Mouse (Mus musculus) heart, postnatal 14 days (tissue): ENCODE data around the gene 1700029H14Rik. TPM values are rescaled to one million over a fixed set of nuclear protein-coding genes. Genes with fewer than 3 reads are reported as not detected.

Source experiments
- DNase-seq, 2 experiments: peaks; one replicate each; pipeline ENCODE4 v3.0.0; 2021 to 2022
- intact Hi-C: fragments of 180-260 bp; cut with DNase I; formaldehyde crosslinking; loops from one replicate; pipeline ENCODE4 v1.15.1; 2025
- long read RNA-seq, 2 experiments: library from polyadenylated mRNA; stranded (forward); transcript quantifications; one replicate each; pipeline ENCODE4 v2.0.0; 2021
- total RNA-seq, 2 experiments: library from RNA; stranded (reverse); gene quantifications; 2 replicates each; pipeline ENCODE4 v1.2.3; 2021

The 1700029H14Rik gene
- total RNA-seq: not detected
- long read RNA-seq, experiment 1: 0 reads
- long read RNA-seq, experiment 2: 0 reads

- DNase-seq: peak; percentile 33 to 38
- intact Hi-C loops: no loop called here
Observed at GRCm38 (mm10) chr8:13562118-13562517, at the start of gene 1700029H14Rik. Gene 1700029H14Rik (minus strand): TSS chr8:13562461.

DNA sequence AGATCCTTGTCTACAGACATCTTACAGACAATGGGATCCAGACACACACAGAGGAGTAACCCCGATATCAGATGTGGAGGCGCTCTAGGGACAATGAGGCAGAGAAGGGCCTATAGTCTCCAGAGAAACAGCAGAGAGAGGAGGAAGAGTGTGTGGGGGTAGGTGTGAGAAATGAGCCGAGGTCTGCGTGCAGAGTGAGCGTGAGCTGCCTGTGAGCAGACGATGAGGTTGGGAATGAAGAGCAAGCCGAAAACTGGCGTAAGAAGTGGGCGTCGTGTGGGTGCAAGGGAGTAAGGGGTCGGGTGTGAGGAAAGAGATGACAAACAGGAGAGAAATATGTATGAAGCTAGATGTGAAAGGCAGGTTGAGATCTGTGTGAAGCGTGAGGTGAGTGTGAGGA is 49.4 kb upstream of the 1700029H14Rik start:
- intact Hi-C loops: no loop called here

GRCm38 (mm10) chr8:13609971-13610370 is 47.7 kb upstream of the 1700029H14Rik start:
- intact Hi-C loops: no loop called here
- no peak for DNase-seq

More for the DNA sequence above, 49.4 kb upstream of the 1700029H14Rik start:
- DNase-seq: no peak

GRCm38 (mm10) chr8:13608946-13609345 is 46.7 kb upstream of the 1700029H14Rik start:
- intact Hi-C loops: no loop called here
- DNase-seq: no peak

DNA sequence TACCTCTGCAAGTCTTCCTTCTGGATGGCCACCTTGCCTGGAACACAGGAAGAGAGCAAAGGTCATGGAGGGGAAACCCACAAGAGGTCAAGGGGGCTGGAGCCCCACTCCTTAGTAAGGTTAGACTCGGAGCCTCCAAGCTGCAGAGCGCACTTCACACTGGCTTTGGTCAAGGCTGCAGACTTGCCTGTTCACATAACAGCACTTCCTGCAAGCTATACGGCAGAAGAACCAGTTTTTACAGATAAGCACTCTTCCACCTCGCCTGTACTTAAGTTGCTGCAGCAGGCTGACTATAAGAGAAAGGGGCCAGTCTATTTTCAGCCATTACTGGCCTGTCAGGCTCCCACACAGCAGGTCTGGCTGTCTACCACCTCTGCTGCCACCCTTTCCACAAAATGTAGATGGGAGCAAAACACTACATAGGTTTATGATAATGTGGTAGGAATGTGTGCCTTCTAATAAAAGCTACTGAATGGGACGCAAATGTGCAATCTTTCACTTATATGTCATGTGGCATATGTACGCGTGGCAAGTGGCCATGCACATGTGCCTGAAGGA is 43.7 kb upstream of the 1700029H14Rik start:
- intact Hi-C loops: no loop called here
- no peak for DNase-seq

GRCm38 (mm10) chr8:13602621-13603020 is 40.4 kb upstream of the 1700029H14Rik start:
- intact Hi-C loops: loop anchor here (5.0 kb wide), 3 partner anchors 75 to 155 kb away; partner anchors contain the start of genes Cdc16 and Rasa3
- DNase-seq: peak; percentile 51 to 71

- DNase-seq: no peak
- intact Hi-C loops: loop anchor here (5.0 kb wide), 3 partner anchors 76 to 156 kb away; partner anchors contain the start of genes Cdc16 and Rasa3
Observed at GRCm38 (mm10) chr8:13601166-13601565, 38.9 kb upstream of the 1700029H14Rik start.

DNA sequence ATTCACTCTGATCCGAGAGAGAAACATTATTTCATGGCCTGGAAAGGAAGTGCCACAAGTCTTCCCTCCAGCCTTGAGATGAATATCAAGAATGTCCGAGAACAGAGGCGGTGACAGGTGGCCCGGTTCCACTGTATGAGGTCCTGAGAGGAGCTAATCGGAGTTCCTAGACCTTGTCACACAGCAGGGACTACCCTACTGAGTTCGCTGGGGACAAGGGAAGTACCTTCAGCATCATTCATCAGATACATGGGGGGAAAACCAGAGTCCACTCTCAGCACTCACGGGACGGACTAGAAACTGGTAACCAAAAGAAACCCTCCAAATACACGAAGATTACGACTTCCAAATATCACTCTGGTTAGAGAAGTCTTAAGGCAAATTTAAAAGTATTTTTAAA is 38.5 kb upstream of the 1700029H14Rik start:
- no peak for DNase-seq
- intact Hi-C loops: loop anchor here (5.0 kb wide), 3 partner anchors 77 to 157 kb away; partner anchors contain the start of genes Cdc16 and Rasa3

GRCm38 (mm10) chr8:13600204-13600603 is 37.9 kb upstream of the 1700029H14Rik start:
- DNase-seq: peak; percentile 27 to 36
- intact Hi-C loops: loop anchor here (5.0 kb wide), 3 partner anchors 77 to 157 kb away; partner anchors contain the start of genes Cdc16 and Rasa3

- intact Hi-C loops: no loop called here
- DNase-seq: no peak
Observed at GRCm38 (mm10) chr8:13597777-13598176, 35.5 kb upstream of the 1700029H14Rik start.

DNA sequence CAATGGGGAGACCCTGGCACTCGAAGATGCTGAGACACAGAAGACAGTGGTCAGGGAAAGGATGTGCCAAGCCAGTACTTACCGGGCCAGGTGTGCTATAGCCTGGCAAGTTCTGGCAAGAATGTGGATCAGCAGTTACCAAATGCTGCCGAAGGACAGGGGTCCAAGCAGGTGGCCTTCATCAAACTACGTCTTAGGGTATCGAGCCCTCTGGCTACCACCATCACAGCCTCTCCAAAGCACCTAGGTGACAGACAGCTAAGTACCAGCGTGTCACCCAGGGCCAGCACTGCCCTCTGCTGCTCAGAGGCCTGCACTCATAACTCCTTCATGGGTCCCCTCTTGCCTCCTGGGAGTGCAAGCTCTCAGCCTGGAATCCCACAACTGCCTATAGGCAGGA is 33.6 kb upstream of the 1700029H14Rik start:
- intact Hi-C loops: no loop called here
- DNase-seq: no peak

DNA sequence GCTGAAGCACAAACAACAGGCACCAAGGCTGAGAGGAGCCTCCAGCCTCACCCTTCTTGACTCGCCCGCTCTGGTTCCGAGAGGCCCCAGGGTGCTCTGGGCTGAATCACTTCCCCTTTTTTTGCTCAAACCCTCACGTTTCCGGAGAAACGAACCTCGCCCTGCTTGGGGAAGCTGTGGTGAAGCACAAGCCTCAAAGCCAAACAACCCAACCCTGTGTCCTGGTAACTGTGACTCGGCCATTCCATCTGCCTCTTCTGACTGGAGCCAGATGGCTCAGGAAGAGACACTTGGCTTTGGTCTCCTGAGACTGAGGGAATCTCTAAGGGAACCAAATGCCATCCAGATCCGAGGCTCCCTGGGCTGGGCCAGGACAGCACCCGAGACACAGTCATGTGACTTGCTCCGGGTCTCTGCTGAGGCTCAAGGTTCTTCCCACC is 32.6 kb upstream of the 1700029H14Rik start:
- intact Hi-C loops: no loop called here
- peak; percentile 28 to 36 for DNase-seq

DNA sequence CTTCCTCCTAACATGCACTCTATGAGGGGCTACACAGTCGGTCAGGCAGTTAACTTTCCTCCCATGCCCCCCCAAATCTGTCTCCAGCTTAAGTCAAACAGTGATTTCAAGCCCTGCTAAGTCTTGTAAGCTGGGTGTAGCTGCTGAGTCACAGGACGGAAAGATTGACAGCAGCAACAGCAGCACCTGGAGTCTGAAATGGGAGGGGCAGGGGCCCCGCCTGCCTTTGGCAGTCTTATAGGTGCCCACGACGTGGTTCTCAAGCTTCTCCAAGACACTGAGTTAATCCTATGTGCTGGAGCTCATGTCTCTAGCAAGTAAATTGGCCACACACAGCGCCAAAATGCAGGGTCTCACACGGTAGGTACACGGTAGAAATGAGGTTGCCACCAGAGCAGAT is 31.1 kb upstream of the 1700029H14Rik start:
- no peak for DNase-seq
- intact Hi-C loops: no loop called here

DNA sequence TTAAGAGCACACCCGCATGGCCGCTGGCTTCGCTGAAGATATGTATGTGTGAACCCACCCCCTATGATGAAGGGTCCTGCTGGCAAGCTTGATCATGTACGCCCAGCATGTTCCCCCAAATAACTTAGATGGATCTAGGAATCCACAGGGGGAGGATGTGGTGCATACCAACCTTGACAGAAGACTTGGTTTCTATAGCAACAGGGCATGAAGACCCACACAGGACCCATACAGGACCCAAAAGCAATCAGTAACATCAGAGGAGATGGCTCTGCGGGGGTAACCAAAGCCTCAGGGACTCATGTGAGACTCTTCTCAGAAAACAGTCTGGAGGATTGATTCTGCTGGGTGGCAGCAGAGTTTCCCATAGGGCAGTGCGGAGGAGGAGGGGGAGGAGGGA is 29.0 kb upstream of the 1700029H14Rik start:
- DNase-seq: no peak
- intact Hi-C loops: no loop called here

DNA sequence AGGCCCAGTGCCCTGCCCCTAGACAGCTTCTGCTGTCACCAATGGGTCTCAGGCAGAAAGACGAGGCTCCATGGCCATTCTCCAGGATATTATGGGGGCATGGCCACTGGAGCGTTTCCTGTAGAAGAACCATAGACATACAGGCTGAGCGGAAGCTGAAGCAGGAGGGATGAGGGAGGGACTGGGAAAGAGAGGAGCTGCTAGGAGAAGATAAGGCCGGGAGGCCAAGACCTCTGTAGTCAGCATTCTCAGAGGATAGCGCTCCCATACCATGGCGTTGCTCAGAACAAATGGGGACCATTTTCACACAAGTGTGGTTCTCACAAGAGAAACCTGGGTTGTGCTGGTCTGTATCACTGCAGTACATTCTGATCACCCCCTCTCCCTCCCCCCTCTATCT is 26.8 kb upstream of the 1700029H14Rik start:
- no peak for DNase-seq
- intact Hi-C loops: no loop called here

DNA sequence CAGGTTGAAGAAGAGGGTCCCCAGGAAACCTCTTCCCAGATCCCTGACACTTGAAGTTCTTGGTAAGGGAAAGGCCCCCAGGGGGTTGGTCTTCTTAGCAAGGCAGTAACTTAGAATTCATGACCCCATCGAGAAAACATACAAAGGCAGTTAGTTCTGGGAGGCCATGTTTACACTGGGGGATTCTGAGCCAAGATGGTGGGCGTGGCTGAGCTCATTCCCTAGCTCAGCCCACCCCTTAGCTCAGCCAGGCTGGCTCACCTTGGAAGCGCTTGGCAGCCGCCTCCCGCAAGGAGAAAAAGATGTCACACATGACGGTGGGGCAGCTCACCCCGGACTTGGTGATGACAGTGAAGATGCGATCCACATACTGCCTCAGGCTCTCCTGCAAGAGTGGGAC is 22.4 kb upstream of the 1700029H14Rik start:
- intact Hi-C loops: no loop called here
- no peak for DNase-seq

DNA sequence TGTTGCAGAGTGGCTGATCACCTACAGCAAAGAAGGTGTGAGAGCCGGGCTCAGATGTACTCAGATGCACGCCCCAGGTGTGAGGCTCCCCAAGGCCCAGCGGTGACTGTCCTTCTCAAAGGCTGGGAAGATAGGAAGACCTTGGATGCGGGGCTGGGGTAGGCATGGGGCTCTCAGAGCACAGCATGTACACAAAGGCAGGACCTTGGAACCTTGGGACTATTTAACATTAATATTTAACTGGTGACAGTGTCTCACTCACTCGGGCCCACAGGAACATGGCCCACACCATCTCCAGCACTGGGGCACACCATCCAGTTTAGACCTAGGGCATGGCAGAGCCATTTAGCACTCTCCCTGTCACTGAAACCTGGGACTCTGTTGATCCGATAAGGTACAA is 15.6 kb upstream of the 1700029H14Rik start:
- intact Hi-C loops: no loop called here
- no peak for DNase-seq

DNA sequence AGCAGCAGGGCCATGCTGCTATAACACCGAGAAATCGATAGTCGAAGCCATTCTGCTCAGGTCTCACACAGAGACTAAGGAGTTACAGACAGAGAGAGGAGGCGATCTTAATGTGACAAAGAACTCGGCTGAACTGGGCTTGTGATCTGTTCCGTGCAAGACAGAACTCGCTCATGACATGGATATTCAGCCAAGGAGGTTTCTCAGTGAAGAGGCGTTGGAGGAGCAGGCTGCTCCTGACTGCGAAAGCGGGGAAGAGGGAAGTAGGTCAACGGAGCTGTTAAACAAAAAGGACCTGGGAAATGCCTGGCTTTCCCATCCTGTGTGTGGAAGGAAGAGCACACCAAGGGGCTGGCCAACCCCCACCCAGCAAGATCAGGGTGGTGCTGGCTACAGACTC is 9.7 kb upstream of the 1700029H14Rik start:
- no peak for DNase-seq

GRCm38 (mm10) chr8:13557526-13557925 is 4.7 kb downstream of the 1700029H14Rik start:
- intact Hi-C loops: no loop called here
- no peak for DNase-seq

More for the DNA sequence above, 9.7 kb upstream of the 1700029H14Rik start:
- intact Hi-C loops: no loop called here

- intact Hi-C loops: loop anchor here (1.0 to 5.0 kb wide), 4 partner anchors 126 to 202 kb away; partner anchors contain the start of gene Rasa3
- no peak for DNase-seq
Observed at GRCm38 (mm10) chr8:13551574-13551830, 10.8 kb downstream of the 1700029H14Rik start.

GRCm38 (mm10) chr8:13550718-13551573 is 11.3 kb downstream of the 1700029H14Rik start:
- intact Hi-C loops: loop anchor here (1.0 to 5.0 kb wide), 4 partner anchors 126 to 202 kb away; partner anchors contain the start of gene Rasa3
- DNase-seq: peak; percentile 91 to 94
